Mouse (Mus musculus) heart, adult 2 months (tissue): ENCODE results near the gene Sult6b1. TPM values are rescaled to one million over a fixed set of nuclear protein-coding genes. Genes with fewer than 3 reads are reported as not detected.

Source experiments
- DNase-seq, 2 experiments: peaks; one replicate each; pipeline ENCODE4 v3.0.0; 2021
- H3K27ac ChIP-seq: fragments of 200-600 bp; 2 replicates; pipeline ENCODE4 v1.8.1; 2022
- H3K27me3 ChIP-seq: fragments of 200-500 bp; 2 replicates; pipeline ENCODE4 v1.6.1; 2012; ENCODE audit warnings: mild to moderate bottlenecking, low read length, inconsistent platforms, mixed read lengths; ENCODE audit not compliant: control insufficient read depth, insufficient read depth
- H3K36me3 ChIP-seq: fragments of 200-500 bp; 2 replicates; pipeline ENCODE4 v1.6.1; 2012; ENCODE audit warnings: low read length, inconsistent platforms; ENCODE audit not compliant: control insufficient read depth, insufficient read depth
- H3K4me1 ChIP-seq: fragments of 200-500 bp; 2 replicates; pipeline ENCODE4 v1.6.1; 2011; ENCODE audit warnings: low read length; ENCODE audit not compliant: control insufficient read depth, insufficient read depth
- H3K4me3 ChIP-seq: fragments of 200-600 bp; 2 replicates; pipeline ENCODE4 v1.8.1; 2022
- H3K79me2 ChIP-seq: fragments of 200-500 bp; replicated peaks from 2 replicates; pipeline ENCODE4 v1.6.1; 2012; ENCODE audit warnings: mild to moderate bottlenecking, inconsistent platforms, low read length, moderate library complexity, mixed read lengths; ENCODE audit not compliant: control insufficient read depth, insufficient read depth
- H3K9ac ChIP-seq: fragments of 200-500 bp; 2 replicates; pipeline ENCODE4 v1.6.1; 2012; ENCODE audit warnings: low read depth, mild to moderate bottlenecking, control low read depth, inconsistent platforms, low read length, mixed read lengths
- CTCF ChIP-seq: fragments of 200-600 bp; IDR thresholded peaks from 2 replicates; pipeline ENCODE4 v1.8.1; 2022; ENCODE audit warnings: antibody characterized with exemption, mild to moderate bottlenecking, moderate library complexity
- EP300 ChIP-seq: fragments of 200-500 bp; IDR thresholded peaks from 2 replicates; pipeline ENCODE4 v1.6.1; 2011; ENCODE audit warnings: low read depth, low read length, control low read depth; ENCODE audit not compliant: insufficient read depth
- POLR2A ChIP-seq: fragments of 200-500 bp; IDR thresholded peaks from 2 replicates; pipeline ENCODE4 v1.6.1; 2011; ENCODE audit warnings: mild to moderate bottlenecking, low read depth, low read length, control low read depth; ENCODE audit not compliant: insufficient read depth
- WGBS: fragments of 180-500 bp; shearing (Covaris S2); methylation state at CpG from one replicate; pipeline ENCODE4 v1.1.7; 2018; 5-methylcytosine and 5-hydroxymethylcytosine counted together
- intact Hi-C: fragments of 180-260 bp; cut with DNase I; formaldehyde crosslinking; loops from one replicate; pipeline ENCODE4 v1.15.1; 2025
- polyA plus RNA-seq: library from polyadenylated mRNA; depleted of rRNA; stranded (reverse); fragments of >200 nt; gene quantifications from 2 replicates; pipeline ENCODE4 v1.2.3, GENCODE M21; 2012
- total RNA-seq, 2 experiments: library from RNA; stranded (reverse); gene quantifications; 2 replicates each; pipeline ENCODE4 v1.2.3; 2021

The Sult6b1 gene
- total and polyA plus RNA-seq, 3 experiments = not detected

GRCm38 (mm10) chr17:78895394-78895793 is 11.4 kb downstream of the Sult6b1 start:
- no peak for TF ChIP-seq POLR2A
- no peak for TF ChIP-seq EP300
- peak; percentile 59 for TF ChIP-seq CTCF
- H3K4me3 ChIP-seq = no peak overlapping the region
- no peak overlapping the region for H3K27ac ChIP-seq
- H3K4me1 ChIP-seq = no peaks in the 10 kb centered on the region
- no peak overlapping the region for H3K9ac ChIP-seq
- no peaks in the 10 kb centered on the region for H3K36me3 ChIP-seq
- H3K27me3 ChIP-seq = no peaks in the 10 kb centered on the region
- H3K79me2 ChIP-seq = no peaks in the 10 kb centered on the region
- peak in 1 of 2 experiments; percentile 28 for DNase-seq
- intact Hi-C loops = no loop called here
- WGBS = 12% methylated on average over 8 of the region's 8 CpGs

GRCm38 (mm10) chr17:78894991-78895390 is 11.8 kb downstream of the Sult6b1 start:
- Histone ChIP-seq H3K9ac (no peak overlapping the region), H3K36me3 (no peaks in the 10 kb centered on the region), H3K4me1 (no peaks in the 10 kb centered on the region), H3K27me3 (no peaks in the 10 kb centered on the region), H3K4me3 (no peak overlapping the region), H3K27ac (no peak overlapping the region), H3K79me2 (no peaks in the 10 kb centered on the region)
- intact Hi-C loops = no loop called here
- no peak for DNase-seq
- no peak for TF ChIP-seq EP300
- TF ChIP-seq CTCF = no peak
- no peak for TF ChIP-seq POLR2A
- WGBS = 67% methylated on average over 7 of the region's 7 CpGs

DNA sequence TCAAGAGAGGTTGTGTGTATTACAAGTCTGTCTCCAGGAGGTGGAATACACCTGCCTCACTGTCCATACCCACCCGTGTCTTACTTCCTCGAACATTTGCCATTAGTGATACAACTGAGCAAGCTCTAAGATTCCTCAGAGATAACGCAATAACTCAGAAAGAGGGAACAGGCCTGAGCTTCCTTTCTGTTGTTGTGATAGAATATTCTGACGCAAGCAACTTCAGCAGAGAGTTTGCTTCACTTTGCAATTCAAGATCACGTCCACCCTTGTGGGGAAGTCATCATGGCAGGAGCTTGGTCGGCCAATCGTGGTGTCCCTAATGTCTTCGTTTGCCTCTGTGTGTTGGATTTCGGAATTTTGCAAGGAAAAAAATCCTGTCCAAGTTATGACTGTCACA is 15.8 kb downstream of the Sult6b1 start:
- TF ChIP-seq EP300 (no peak), POLR2A (no peak), CTCF (no peak)
- intact Hi-C loops = no loop called here
- no peak for DNase-seq
- H3K9ac ChIP-seq = no peak overlapping the region
- H3K36me3 ChIP-seq = no peaks in the 10 kb centered on the region
- no peaks in the 10 kb centered on the region for H3K79me2 ChIP-seq
- no peak overlapping the region for H3K4me3 ChIP-seq
- no peaks in the 10 kb centered on the region for H3K4me1 ChIP-seq
- no peak overlapping the region for H3K27ac ChIP-seq
- WGBS = 70% methylated on average over 9 of the region's 9 CpGs
- no peaks in the 10 kb centered on the region for H3K27me3 ChIP-seq

DNA sequence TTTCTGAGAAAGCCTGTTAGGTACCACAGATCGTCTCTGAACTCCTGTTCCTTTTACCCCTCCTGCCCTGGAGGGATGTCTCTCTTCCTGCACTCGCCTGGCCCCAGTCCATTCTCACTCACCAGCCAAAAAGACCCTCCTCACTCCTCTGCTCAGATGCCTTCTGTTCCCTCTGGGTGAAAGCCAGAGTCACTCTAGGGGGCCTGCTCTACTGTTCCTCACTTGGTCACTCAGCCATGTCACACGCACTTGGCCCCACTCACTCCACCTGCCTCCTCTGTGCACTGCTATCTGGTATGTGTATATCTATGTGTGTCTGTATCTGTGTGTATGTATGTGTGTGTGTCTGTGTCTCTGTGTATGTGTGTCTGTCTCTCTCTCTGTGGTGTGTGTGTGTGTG is 17.6 kb downstream of the Sult6b1 start:
- H3K27me3 ChIP-seq = no peaks in the 10 kb centered on the region
- H3K79me2 ChIP-seq = no peaks in the 10 kb centered on the region
- no peak overlapping the region for H3K4me3 ChIP-seq
- no peaks in the 10 kb centered on the region for H3K36me3 ChIP-seq
- no peak for TF ChIP-seq EP300
- no peak for TF ChIP-seq POLR2A
- no peak for TF ChIP-seq CTCF
- H3K27ac ChIP-seq = no peak overlapping the region
- DNase-seq = no peak
- WGBS = 56% methylated on average over 3 of the region's 3 CpGs
- intact Hi-C loops = no loop called here
- H3K4me1 ChIP-seq = no peaks in the 10 kb centered on the region
- H3K9ac ChIP-seq = no peak overlapping the region

GRCm38 (mm10) chr17:78888554-78888953 is 18.2 kb downstream of the Sult6b1 start:
- H3K79me2 ChIP-seq = no peaks in the 10 kb centered on the region
- H3K27me3 ChIP-seq = no peaks in the 10 kb centered on the region
- H3K4me1 ChIP-seq = no peaks in the 10 kb centered on the region
- H3K4me3 ChIP-seq = no peak overlapping the region
- H3K27ac ChIP-seq = no peak overlapping the region
- no peaks in the 10 kb centered on the region for H3K36me3 ChIP-seq
- WGBS = 80% methylated on average over 4 of the region's 4 CpGs
- H3K9ac ChIP-seq = no peak overlapping the region
- intact Hi-C loops = no loop called here
- DNase-seq = no peak
- TF ChIP-seq POLR2A (no peak), CTCF (no peak), EP300 (no peak)

GRCm38 (mm10) chr17:78885286-78886065 is 21.3 kb downstream of the Sult6b1 start:
- Histone ChIP-seq H3K4me3 (no peak overlapping the region), H3K4me1 (peaks cover 1% of the 10 kb centered on the region), H3K27ac (no peak overlapping the region), H3K9ac (no peak overlapping the region), H3K79me2 (no peaks in the 10 kb centered on the region), H3K36me3 (no peaks in the 10 kb centered on the region), H3K27me3 (no peaks in the 10 kb centered on the region)
- WGBS = 72% methylated on average over 5 of the region's 5 CpGs
- TF ChIP-seq POLR2A (no peak), EP300 (no peak), CTCF (no peak)
- DNase-seq = no peak
- intact Hi-C loops = no loop called here
